Mouse (Mus musculus) heart, postnatal 25 days (tissue): ENCODE results near the gene Kcnip3. TPM values are rescaled to one million over a fixed set of nuclear protein-coding genes. Genes with fewer than 3 reads are reported as not detected.

ENCODE experiments used
- DNase-seq: peaks from one replicate; pipeline ENCODE4 v3.0.0; 2022; ENCODE audit warnings: low spot score
- intact Hi-C: fragments of 180-260 bp; cut with DNase I; formaldehyde crosslinking; loops from one replicate; pipeline ENCODE4 v1.15.1; 2025
- total RNA-seq, 2 experiments: library from RNA; stranded (reverse); gene quantifications; 2 replicates each; pipeline ENCODE4 v1.2.3; 2021

The Kcnip3 gene
- total RNA-seq, 2 experiments from 2014 or later = 1.1 to 1.7 TPM

DNA sequence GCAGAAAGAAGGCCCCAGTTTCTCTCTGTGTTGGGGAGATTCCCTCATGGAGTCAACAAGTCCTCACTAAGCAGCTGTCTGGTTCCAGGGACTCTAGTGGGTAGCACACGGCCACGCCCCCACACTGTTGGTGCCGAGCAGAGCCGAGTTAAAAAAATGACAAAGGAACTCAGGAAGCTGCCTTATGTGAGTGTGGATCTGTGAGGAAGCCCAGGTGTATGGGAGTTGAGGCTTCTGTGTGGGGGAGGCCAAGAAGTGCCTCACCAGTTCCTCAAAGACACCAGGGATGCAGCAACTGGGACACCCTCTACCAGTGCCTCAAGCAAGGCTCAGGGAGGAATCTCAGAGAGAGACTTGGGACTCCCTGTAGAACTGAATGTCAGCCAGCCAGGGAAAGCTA, 42.7 kb downstream of the Kcnip3 start:
- DNase-seq = no peak
- intact Hi-C loops = no loop called here

DNA sequence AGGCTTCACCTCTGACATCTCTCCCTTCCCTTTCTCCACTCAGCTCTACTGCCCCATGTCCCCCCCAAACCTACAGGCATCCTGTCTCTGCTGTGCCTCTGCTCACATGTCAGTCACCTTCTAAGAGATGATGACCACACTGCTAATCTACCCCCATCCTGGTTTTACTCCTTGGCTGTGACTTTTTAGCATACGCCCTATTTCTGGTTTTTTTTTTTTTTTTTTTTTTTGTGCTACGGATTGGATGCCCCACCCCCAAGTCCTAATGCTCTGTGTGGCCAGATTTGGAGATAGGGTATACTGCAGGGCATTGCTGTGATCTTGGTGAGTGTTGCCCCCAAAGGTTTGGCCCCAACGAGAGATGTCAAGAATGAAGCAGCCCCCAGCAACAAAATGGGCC, 49.6 kb downstream of the Kcnip3 start:
- DNase-seq = no peak
- intact Hi-C loops = no loop called here

DNA sequence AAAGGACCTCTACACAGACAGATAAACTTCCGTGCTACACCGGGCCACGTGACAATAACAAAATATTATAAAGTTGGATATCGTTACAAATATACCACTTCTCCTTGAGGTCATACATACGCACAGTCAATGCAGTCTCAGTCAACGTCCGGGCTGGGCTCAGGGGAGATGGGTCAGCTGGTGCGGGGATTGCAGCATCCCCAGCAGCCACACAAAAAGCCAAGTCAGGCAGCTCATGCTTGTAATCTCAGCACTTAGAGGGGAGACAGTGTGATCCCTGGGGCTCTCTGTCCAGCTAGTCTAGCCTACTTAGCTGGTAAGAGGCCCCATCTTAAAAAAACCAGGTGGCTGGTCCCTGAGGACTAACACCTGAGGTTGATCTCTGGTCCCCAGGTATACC, 50.6 kb downstream of the Kcnip3 start:
- DNase-seq = no peak
- intact Hi-C loops = no loop called here

DNA sequence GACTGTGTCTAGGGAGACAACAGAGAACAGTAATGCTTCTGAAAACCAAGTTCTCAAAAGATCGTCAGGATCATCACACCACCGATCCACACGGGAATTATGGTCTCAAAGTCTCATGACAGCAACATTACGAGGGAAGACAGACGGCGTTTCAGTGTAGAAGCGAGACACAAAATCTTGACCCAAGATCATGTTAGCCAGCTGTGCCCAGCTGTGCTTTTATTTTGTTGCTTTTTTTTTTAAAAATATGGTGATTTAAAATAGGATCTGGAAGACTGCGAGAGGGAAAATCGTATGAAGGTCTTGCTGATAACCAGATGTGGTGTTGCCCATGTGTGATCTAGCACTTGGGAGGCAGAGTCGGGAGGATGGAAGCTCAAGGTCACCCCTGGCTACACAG, 51.2 kb downstream of the Kcnip3 start:
- DNase-seq = no peak
- intact Hi-C loops = no loop called here

DNA sequence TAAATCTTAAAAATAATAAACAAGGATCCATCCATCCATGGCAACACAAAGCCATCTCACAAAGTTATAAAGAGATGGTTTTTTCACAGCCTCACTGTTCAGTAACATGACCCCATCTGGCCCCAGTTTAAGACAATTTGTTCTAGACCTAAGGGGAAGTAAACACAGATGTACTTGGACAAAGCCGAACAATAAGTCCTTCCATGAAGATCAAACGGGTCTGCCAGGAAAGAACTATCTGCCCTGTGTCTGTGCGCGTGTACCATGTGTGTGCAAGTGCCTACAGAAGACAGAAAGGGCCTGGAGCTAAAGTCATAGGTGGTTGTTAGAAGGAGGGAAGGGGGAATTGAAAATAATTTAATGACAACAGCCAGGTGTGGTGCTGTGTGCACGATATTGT, 51.7 kb downstream of the Kcnip3 start:
- no peak for DNase-seq
- intact Hi-C loops = no loop called here

DNA sequence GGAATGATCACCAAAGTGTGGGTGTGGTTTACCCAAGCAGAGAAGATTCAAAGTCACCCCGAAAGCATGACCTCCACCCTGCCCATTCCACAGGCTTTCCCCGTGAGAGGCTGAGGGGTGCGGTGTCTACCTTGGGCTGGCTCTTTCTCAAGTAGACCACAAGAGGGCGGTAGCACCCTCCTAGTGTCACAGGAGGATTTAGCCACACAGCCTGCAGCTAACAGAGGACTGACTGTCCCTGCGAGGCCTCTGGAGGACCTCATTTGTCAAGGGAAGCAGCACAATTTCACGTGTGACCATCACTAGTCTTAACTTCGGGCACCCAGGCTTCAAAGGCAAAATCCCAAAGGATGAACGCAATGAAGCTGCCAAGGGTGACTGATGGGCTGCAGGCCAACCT, 59.6 kb downstream of the Kcnip3 start:
- DNase-seq = no peak
- intact Hi-C loops = loop anchor here (1.0 kb wide), 2 partner anchors 39 to 98 kb away; no protein-coding TSS in a partner anchor

DNA sequence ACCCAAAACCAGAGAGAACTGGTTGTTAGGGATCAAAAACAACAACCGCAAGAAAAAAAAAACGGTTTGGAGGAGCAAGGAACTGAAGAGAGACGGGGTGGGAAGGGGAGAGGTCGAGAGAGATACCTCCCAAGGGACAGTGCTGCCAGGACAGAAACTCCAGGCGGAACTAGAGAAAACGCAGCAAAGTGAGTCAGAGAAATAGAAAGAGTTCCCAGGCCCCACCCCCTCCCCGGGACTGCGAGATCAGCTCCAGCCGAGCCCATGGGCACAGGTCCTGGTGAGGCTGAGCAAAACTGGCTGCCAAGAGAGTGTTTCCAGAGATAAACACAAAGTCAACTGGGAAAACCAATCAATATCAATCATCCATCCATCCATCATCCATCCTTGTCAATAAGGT, 60.5 kb downstream of the Kcnip3 start:
- DNase-seq = no peak
- intact Hi-C loops = no loop called here

DNA sequence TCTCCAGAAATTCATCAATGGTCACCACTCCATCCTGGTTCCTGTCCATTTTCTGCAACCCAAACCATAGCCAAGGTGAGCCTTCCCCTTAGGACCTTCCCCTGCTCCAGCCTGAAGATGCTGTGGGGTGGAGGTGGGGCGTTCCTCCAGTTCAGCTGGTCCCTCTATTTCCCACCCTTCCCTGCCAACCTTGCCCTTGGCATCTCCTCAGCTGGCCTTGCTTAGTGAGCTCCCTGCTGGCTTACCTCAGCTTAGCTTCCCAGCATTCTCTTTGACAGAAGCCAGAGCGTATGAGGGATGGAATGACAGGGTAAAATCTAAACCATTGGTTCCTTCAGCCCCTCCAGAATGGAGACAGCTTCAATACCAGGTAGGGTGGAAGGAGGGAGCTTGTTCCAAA, 62.6 kb downstream of the Kcnip3 start:
- no peak for DNase-seq
- intact Hi-C loops = no loop called here

DNA sequence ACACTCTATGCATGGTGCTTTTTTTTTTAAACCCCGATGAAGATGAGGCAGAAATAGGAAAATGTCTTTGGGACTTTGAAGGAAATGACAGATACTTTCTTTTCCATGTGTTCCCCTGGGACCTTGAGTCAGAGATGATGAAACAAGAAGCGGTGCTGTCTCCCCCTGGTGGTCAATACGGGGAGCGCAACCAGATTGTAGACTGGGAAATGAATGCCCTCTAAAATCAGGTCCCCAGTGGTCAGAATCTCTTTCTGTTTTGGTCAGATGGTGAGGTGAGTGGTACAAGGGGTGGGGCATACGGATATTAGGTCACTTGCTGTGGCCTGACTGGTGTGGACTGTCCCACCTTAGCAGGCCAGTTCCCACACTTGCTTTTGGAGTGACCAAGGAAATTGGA, 68.1 kb downstream of the Kcnip3 start:
- intact Hi-C loops = loop anchor here (2.0 kb wide), 1 partner anchor 91 kb away; the partner anchor contains the start of gene Adra2b
- no peak for DNase-seq

DNA sequence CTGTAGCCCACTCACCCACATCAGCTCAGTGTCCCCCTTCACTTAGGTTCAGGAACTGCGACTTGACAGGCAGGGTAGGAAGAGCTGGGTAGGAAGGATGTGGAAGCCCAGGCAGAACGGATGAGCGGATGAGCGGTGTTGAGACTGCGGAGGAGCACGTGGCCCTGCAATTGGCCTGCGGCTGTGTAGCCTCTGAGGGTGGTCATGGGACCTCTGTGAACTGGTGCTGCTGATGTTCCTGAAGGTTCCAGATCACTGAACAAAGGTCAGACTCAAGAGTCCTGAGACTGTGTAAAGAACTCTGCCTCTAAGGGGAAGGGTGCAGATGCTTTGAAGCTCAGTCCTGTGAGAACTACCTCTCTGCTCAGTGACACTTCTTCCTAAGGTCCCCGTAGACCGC, 68.8 kb downstream of the Kcnip3 start:
- DNase-seq = no peak
- intact Hi-C loops = loop anchor here (2.0 kb wide), 1 partner anchor 90 kb away; the partner anchor contains the start of gene Adra2b

DNA sequence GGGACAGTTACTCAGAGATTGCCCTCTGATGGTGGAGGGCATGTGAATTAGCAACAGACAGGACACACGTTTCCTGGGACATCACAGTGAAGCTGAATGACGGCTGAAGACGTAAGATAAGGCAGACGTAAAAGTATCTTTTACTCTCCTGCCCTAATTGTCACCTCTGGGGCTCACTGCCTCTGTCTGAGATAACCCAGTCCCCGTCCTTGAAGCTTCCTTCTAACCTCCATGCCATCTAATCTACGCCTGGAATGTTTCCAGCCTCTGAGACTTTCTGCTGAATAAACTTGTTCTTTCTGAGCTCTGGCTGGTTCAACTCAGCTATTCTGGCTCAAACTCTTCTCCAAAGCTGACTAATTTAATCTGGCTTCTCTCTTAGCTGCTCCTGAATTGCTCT, 70.1 kb downstream of the Kcnip3 start:
- intact Hi-C loops = loop anchor here (2.0 kb wide), 1 partner anchor 89 kb away; the partner anchor contains the start of gene Adra2b
- no peak for DNase-seq

DNA sequence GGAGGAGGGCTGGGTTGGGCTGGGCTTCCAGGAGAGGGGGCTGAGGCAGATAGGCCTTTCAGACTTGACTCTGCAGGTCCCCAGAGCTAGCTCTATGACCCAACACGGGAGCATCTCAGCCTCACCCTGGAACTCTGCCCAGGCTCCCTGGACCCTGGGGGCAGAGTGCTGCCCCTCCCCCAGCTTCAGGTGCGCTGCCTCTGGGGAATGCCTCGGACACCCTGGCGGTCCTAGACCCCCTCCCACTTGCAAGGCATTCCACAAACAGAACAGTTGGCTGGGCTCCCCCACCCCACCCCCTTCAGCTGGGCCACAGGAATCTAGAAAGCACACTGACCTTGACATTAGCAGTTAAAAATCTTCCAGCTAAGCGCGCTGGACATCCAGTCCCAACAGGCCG, 72.2 kb downstream of the Kcnip3 start:
- DNase-seq = no peak
- intact Hi-C loops = no loop called here

DNA sequence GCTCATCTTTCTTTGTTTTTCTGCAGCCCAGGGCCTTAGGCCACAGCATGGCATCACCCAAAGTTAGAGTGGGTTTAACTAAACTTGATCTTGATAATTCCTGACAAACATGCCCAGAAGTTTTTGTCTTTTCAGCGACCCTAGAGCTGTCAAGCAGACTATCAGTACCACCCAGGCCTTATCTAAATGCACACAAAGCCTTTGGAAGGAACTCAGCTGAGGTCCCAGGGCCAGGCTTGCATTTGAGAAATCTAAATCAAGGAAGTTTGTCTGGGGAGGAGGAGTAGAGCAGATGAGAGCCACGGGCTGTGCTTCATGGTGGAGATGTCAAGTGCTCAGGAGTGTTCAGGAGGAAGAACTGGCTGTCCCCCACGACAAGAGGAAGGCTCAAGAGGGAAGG, 75.0 kb downstream of the Kcnip3 start:
- intact Hi-C loops = no loop called here
- DNase-seq = no peak

DNA sequence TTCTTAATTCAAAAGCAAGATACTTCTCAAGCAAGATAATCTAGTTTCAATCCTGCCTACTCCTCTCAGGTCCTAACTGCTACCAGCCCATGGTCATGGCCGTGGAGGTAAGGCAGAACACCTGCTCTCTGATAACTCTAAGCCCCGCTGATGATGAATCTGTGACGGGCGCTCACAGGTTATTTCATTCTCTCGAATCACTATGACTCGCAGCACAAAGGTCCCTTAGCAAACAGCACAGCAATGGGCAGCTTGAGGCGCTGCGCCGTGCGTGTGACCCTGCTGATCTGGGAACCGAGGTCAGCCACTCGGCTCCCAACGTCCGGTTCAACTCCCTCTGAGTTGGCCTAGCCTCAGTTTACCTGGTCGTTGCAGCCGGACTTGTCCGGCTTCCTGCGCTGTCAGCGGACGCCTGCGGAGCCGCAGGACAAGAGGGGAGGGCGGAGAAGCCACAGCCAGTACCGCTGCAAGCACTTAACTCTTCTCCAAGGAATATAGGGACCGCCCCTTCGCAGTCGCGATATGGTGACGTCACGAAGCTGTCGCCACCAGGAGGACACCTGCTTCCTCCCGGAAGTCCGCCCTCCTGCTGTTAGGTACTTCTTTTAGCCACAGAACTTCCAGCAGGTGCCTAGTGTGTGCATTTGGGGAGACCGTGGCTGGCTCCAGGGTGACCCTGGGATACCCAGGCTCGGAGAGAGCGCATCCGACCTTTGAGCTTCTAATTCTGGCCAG, 77.7 kb downstream of the Kcnip3 start, which contains the start of gene Fahd2a:
Gene Fahd2a (minus strand): TSS at position 511 of the 735 bp plus-strand sequence.
- intact Hi-C loops = no loop called here
- DNase-seq = peak; percentile 49

DNA sequence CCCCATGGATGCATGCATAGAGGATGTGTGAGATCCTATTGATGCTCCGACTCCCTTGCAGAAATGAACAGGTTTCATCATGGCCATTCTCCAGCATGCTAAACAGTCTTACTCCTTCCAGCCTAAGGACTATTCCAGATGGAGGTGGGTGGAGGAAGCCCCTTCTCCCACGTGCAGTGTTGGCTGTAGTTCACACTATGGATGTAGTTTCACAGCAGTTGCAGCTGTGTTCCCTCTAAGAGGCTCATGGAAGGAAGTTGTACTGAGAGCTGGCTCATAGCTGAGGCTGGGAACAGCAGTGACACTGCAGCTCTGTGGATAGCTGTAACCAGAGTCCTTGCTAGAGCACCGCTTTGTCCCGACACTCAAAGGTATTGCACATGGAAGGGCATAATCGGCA, 84.2 kb downstream of the Kcnip3 start:
- no peak for DNase-seq
- intact Hi-C loops = no loop called here

DNA sequence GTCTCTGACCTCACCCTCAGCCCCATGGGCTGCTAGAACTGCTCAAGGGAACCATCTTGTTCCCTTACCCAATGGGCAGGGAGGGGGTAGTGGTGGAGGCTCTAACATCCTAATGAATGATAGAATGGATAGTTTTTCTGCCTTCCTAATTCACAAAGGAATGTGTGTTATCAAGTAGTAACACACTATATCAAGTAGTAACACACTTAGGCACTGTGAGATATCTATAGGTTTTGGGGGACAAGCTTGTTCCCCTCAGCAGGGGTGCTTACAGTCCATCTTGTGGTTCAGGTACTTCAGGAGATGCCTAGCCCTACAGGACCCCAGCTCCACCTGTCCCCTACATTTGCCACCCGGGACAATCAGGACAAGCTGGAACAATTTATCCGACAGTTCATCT, 86.3 kb downstream of the Kcnip3 start:
- DNase-seq = no peak

DNA sequence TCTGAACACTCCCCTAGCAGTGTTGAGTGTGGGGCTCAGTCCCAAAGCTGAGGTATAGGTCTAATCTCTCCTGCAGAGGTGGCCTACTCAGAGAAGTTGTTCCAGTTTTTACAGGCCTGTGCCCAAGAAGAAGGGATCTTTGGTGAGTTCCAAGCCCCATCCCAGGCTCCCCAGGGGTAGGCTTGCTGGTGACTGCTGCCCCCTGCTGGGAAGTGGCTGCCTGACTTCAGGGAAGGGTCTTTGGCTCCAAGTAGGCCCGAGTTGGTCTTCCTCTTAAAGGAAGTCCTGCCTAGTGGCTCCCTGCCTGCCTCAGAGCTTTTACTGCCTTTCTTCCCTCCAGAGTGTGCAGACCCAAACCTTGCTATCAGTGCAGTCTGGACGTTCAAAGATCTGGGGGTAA, 86.8 kb downstream of the Kcnip3 start:
- no peak for DNase-seq
- intact Hi-C loops = no loop called here

More for the DNA sequence above, 86.3 kb downstream of the Kcnip3 start:
- intact Hi-C loops = no loop called here

DNA sequence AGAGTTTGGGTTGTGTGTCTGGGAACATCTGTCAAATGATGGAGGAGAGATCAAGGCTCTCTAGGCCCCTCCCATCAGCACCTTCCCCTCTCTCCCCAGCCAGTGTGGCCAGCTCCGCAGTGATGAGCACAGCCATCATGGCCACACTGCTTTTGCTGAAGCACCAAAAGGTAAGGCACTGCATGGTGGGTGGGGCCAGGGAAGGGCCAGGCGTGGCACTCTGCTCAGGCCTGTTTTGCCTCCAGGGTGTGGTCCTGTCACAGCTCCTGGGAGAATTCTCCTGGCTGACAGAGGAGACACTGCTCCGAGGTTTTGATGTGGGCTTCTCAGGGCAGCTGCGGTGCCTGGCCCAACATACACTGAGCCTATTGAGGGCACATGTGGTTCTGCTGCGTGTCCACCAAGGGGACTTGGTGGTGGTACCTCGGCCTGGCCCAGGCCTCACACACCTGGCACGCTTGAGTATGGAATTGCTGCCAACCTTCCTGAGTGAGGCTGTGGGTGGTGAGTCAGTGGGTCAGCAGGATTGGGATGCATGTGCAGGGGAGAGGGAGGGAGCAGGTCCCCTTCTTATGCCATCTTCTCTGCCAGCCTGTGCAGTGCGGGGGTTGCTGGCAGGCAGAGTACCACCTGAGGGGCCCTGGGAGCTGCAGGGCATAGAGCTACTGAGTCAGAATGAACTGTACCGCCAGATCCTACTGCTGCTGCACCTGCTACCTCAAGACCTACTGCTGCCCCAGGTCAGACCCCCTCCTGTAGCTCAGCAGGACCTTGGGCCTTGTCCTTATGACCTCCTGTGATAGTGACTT, 88.2 kb downstream of the Kcnip3 start:
- intact Hi-C loops = no loop called here
- no peak for DNase-seq

DNA sequence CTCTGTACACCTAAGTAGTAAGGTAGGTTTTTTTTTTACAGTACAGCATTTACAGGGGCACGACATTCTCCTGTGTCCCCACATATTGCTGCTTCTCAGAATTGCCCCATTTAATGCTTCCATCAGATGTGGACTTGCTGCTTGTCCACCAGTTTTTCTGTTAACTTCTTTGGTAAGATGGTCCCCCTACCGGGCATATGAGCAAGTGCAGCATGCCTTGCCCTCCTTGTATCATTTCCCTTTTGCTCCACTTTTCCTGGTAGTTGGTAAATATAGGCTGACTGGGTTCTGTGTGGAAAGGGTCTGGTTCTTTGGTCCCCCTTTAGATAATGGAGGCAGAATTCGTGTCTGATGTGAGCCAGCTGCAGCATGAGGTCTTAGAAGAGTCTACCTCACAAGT, 91.7 kb downstream of the Kcnip3 start:
- no peak for DNase-seq
- intact Hi-C loops = loop anchor here (1.0 kb wide), 1 partner anchor 68 kb away; no protein-coding TSS in a partner anchor

DNA sequence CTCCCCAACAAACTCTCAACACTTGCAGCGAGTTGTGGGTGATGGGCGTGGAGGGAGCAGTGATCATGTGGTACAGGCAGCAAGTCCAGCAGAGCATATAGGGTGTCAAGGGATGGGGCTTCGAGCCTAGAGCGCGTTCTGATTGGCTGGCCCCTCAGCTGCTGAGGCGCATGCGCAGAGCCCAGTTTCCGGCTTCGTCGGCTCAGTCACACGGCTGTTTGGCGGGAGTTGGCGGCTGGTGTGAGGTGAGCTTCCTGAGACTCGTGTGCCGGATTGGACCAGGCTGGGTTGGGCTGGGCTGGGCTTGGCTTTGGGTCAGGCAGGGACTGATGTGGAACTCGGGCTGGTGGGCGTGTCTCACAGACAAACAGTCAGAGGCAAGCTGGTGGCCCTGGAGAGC, 96.9 kb downstream of the Kcnip3 start, which contains the start of gene Gpat2:
Gene Gpat2 (plus strand): TSS at position 223 of the 400 bp plus-strand sequence.
- no peak for DNase-seq
- intact Hi-C loops = no loop called here
